Mouse (Mus musculus): ENCODE data around the gene Dao.

Gene Dao

GRCm38 (mm10) chr5:114067982-114068381 is 64.5 kb downstream of the Dao start:
- DNase-seq (ENCODE audit: low spot score), result no peak

DNA sequence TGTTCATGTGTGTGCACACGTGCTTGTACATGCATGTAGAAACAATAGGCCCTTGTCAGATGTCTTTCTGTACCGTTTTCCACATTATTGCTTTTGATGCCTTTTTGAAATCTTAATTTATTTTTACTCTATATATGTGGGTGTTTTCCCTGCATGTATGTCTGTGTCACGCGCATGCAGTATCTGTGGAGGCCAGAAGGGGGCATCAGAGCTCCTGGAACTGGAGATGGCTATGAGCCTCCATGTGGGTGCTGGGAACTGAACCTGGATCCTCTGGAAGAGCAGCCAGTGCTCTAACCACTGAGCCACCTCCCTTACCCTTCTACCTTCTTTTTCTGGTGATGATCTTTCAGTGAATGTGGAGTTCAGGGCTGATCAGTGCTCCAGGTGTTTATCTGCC is 67.4 kb downstream of the Dao start:
- no peak for DNase-seq (ENCODE audit: low spot score)

GRCm38 (mm10) chr5:114072262-114072661 is 68.8 kb downstream of the Dao start:
- peak; percentile 23 for DNase-seq (ENCODE audit: low spot score)

Measured in adipocyte (in vitro differentiated cells).